Mouse (Mus musculus): ENCODE data around the gene Ino80e.
"Not testable (repeated sequence)": the region's sequence is repeated elsewhere in the genome, so short reads cannot be mapped to it uniquely, and the experiment has no call there.

Ino80e gene

GRCm38 (mm10) chr7:126862147-126862784 is at the start of gene Ino80e:
Ino80e (minus strand) TSS chr7:126862377.
- DNase-seq = peak; percentile 93

GRCm38 (mm10) chr7:126905590-126905989 is 43.4 kb upstream of the Ino80e start:
- no peak for DNase-seq

- not testable (repeated sequence) for DNase-seq
Observed at GRCm38 (mm10) chr7:126899781-126900180, 37.6 kb upstream of the Ino80e start.

GRCm38 (mm10) chr7:126898102-126898990 is 36.2 kb upstream of the Ino80e start:
- peak; percentile 94 for DNase-seq

- DNase-seq = peak; percentile 70
Observed at GRCm38 (mm10) chr7:126897390-126898101, 35.4 kb upstream of the Ino80e start.

GRCm38 (mm10) chr7:126896912-126897311 is 34.7 kb upstream of the Ino80e start:
- DNase-seq = no peak

GRCm38 (mm10) chr7:126888852-126889251 is 26.7 kb upstream of the Ino80e start:
- no peak for DNase-seq

- no peak for DNase-seq
Observed at GRCm38 (mm10) chr7:126887281-126887680, 25.1 kb upstream of the Ino80e start.

- DNase-seq = peak; percentile 99
Observed at GRCm38 (mm10) chr7:126884286-126885164, 22.3 kb upstream of the Ino80e start, which contains the start of gene Taok2. Taok2 (minus strand) TSS chr7:126884703.

GRCm38 (mm10) chr7:126883731-126884181 is 21.6 kb upstream of the Ino80e start:
- no peak for DNase-seq

GRCm38 (mm10) chr7:126881040-126881439 is 18.9 kb upstream of the Ino80e start:
- no peak for DNase-seq

- DNase-seq = no peak
Observed at GRCm38 (mm10) chr7:126877239-126877638, 15.1 kb upstream of the Ino80e start.

GRCm38 (mm10) chr7:126870520-126870891 is 8.3 kb upstream of the Ino80e start:
- DNase-seq = no peak

GRCm38 (mm10) chr7:126869780-126870519 is 7.8 kb upstream of the Ino80e start:
- DNase-seq = no peak

GRCm38 (mm10) chr7:126868003-126868402 is 5.8 kb upstream of the Ino80e start:
- no peak for DNase-seq

- no peak for DNase-seq
Observed at GRCm38 (mm10) chr7:126867534-126867933, 5.4 kb upstream of the Ino80e start.

GRCm38 (mm10) chr7:126863791-126864190 is 1.6 kb upstream of the Ino80e start:
- DNase-seq = no peak

- peak; percentile 93 for DNase-seq
Observed at GRCm38 (mm10) chr7:126861429-126862130, 597 bp downstream of the Ino80e start, which contains the start of gene Hirip3. Hirip3 (plus strand) TSS chr7:126861972.

GRCm38 (mm10) chr7:126860987-126861386 is 1.2 kb downstream of the Ino80e start:
- DNase-seq = no peak

GRCm38 (mm10) chr7:126856741-126857420 is 5.3 kb downstream of the Ino80e start:
- DNase-seq = no peak

Data from layer of hippocampus, adult 9-11 months (tissue).